In the genomic region with DNA sequence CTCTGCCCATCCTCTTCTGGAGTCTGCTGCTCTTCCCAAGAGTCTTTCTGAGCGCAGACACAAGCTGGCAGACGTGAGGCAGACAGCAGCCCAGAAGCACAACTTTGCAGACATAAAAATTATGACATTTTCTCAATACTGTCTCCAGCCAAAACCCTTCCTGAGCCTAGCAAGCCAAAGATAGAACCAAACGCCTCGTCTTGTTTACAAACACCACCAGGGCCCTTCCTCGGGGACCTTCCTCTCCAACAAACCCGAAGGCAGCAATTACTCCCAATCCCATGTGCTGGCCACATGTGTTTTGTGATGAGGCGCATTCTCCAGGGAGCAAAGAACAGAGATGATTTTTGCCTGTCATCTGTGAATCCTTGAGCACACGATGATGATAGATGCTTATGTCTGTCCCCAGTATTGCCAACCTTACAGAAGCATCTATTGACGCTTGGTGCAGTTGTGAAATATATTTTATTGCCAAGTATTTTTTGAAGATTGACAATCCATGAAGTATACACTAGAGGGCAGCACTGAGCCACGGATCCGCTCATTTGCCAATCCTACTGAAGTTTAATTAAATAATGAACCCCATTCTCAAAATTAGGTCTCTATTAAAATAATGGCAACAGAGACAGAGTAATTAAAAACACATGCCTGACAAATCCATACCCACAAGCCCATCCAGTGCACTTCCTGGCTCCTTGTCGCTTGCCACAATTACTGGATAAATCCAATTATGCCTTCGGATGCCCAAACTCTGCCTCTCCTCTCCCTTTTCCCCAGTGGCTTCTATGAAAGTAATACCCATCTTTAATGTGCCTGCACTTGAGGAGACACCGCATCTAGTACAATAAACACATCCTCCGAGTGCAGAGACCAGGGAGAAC, we compare ENCODE assay signal across 8 mouse cellular contexts.
DNase-seq lines count a peak whose midpoint lies in the region; ATAC-seq lines count a peak whose summit lies in the region.

No protein-coding gene starts in this region.

- H3K4me2 ChIP-seq in hindbrain, embryonic 13.5 days = peak overlapping the region; percentile 31
- H3K4me2 ChIP-seq in stomach, embryonic 16.5 days (ENCODE audit: low read depth, low read length) = peak overlapping the region; percentile 29

- peaks cover 27% of the 10 kb centered on the region for H3K4me1 ChIP-seq in hindbrain, embryonic 13.5 days (replicated peaks)
- H3K4me1 ChIP-seq in stomach, embryonic 16.5 days (ENCODE audit: control insufficient read depth, insufficient read depth, low read length) = peaks cover 7% of the 10 kb centered on the region

- no peak overlapping the region for H3K27ac ChIP-seq in hindbrain, embryonic 13.5 days
- no peak overlapping the region for H3K27ac ChIP-seq in stomach, embryonic 16.5 days (ENCODE audit: low read length)

- H3K9me3 ChIP-seq in hindbrain, embryonic 13.5 days = no peaks in the 10 kb centered on the region
- H3K9me3 ChIP-seq in stomach, embryonic 16.5 days (replicated peaks; ENCODE audit: control insufficient read depth, low read length) = no peaks in the 10 kb centered on the region

- no peaks in the 10 kb centered on the region for H3K27me3 ChIP-seq in hindbrain, embryonic 13.5 days
- no peaks in the 10 kb centered on the region for H3K27me3 ChIP-seq in stomach, embryonic 16.5 days (ENCODE audit: control insufficient read depth, insufficient read depth, low read length)

- peak; percentile 58 to 68 for DNase-seq in right cerebral cortex, postnatal 10 days (ENCODE audit: low spot score in 2 of 2)
- DNase-seq in right cerebral cortex, postnatal 14 days = no peak
- peak; percentile 56 for DNase-seq in embryo, embryonic 11 days
- DNase-seq in lung, postnatal 14 days = peak; percentile 31
- DNase-seq in spleen, postnatal 10 days (ENCODE audit: low spot score in 2 of 2) = no peak
- no peak for DNase-seq in layer of hippocampus, adult 11-12 months (ENCODE audit: low spot score)

- H3K36me3 ChIP-seq in hindbrain, embryonic 13.5 days = no peaks in the 10 kb centered on the region
- H3K36me3 ChIP-seq in stomach, embryonic 16.5 days (ENCODE audit: control insufficient read depth, insufficient read depth, low read length) = no peaks in the 10 kb centered on the region

- ATAC-seq in hindbrain, embryonic 13.5 days (ENCODE audit: low FRiP score) = no peak; the same call in 1 of the 2 replicates
- ATAC-seq in stomach, embryonic 16.5 days (ENCODE audit: insufficient read depth, low FRiP score) = no peak

- peak overlapping the region; percentile 1; the same call in 1 of the 2 replicates for H3K4me3 ChIP-seq in hindbrain, embryonic 13.5 days
- H3K4me3 ChIP-seq in stomach, embryonic 16.5 days (replicated peaks; ENCODE audit: low read length) = no peak overlapping the region

- no peak overlapping the region for H3K9ac ChIP-seq in hindbrain, embryonic 13.5 days
- peak overlapping the region; percentile 31; the same call in 1 of the 2 replicates for H3K9ac ChIP-seq in stomach, embryonic 16.5 days (ENCODE audit: low read length)

- 23% methylated on average over 15 of the region's 15 CpGs for WGBS in hindbrain, embryonic 13.5 days
- WGBS in stomach, embryonic 16.5 days = 30% methylated on average over 15 of the region's 15 CpGs

Comparison
In these comparisons a context has a peak if more than half of its experiments do, and no peak if none do; other contexts are left out.
1. DNase-seq: peak in right cerebral cortex, postnatal 10 days (2 of 2), embryo, embryonic 11 days (single experiment) and lung, postnatal 14 days (single experiment); none in right cerebral cortex, postnatal 14 days (single experiment), spleen, postnatal 10 days (0 of 2) and layer of hippocampus, adult 11-12 months (single experiment).